Mouse (Mus musculus): ENCODE results near the gene 0610040J01Rik.
A peak's percentile ranks its signal among the peaks of the same experiment; 100 is the strongest.
"Not testable (repeated sequence)": the region's sequence is repeated elsewhere in the genome, so short reads cannot be mapped to it uniquely, and the experiment has no call there.

0610040J01Rik gene

DNA sequence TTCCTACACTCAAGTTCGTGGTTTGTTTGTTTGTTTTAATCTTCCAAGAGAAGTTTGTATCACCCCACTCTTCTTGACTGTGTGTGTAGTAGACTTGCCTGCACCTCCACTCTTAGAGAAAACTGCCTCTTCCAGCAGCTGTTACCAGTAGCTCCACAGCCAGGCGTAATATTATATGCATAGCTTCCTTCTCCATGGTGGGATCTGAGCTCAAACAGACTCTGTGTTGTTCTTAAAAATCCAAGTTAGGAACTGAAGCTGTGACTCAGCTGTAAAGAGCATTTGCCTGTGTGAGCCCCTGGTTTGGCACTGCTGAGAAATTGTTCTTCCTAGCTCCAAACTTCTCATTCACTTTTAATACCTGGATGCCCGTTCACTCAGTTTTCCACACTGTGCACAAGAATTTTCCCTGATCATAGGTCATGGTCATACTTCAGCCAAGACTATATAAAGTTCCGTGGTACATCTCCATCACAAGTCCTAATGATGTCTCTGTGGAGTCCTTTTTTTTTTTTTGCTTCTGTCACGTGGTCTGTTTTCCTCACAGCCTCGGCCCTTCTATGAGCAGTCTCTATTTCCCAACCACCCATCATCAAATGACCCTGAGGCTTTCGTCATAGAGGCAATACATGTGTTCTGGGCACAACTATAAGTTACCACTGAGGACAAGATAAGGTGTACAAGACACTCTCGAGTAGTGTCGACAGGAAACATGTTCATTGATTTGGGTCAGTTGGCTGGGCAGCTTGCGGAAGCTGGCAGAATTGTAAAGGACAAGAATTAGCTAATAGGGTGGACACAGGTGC is 16.4 kb downstream of the 0610040J01Rik start:
- no peak for DNase-seq (ENCODE audit: inconsistent age in 2 of 2, low spot score in 1 of 2)

DNA sequence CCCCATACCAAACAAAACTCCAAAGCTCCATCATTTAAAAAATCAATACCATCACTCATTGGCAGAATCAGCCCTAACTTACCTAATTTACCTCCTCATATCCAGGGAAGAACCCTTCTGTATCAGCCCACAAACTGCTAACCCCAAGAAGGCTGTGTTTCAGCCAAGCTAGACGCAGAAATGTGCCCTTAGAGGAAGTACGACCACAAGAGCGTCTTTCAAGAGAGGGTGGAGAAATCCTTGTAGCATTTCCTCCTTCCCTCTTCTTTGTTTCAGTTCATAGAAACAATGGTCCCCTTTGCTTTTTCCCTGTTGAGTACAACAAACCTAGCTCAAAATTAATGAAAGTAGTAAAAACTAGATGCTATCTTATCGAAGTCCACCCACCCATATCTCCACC is 18.9 kb downstream of the 0610040J01Rik start:
- no peak for DNase-seq (ENCODE audit: inconsistent age in 2 of 2, low spot score in 1 of 2)

DNA sequence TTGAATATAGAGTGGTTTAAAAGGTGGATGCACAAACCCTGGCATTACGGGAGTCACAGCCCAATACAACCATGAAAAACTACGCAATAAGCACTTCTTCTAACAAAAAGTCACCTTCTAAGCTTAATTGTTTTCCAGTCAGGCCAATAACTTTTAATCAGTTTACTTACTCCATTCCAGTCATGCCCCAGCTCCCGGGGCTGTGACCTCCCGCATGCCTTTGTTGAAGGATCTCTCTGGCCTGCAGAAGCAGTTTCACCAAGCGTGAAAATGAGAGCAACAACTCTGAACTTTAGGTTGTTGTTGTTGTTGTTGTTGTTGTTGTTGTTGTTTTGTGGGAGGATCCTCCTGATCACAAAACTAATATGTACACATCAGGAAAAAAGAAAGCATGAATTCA is 21.8 kb downstream of the 0610040J01Rik start:
- DNase-seq (ENCODE audit: inconsistent age in 2 of 2, low spot score in 1 of 2) = no peak

DNA sequence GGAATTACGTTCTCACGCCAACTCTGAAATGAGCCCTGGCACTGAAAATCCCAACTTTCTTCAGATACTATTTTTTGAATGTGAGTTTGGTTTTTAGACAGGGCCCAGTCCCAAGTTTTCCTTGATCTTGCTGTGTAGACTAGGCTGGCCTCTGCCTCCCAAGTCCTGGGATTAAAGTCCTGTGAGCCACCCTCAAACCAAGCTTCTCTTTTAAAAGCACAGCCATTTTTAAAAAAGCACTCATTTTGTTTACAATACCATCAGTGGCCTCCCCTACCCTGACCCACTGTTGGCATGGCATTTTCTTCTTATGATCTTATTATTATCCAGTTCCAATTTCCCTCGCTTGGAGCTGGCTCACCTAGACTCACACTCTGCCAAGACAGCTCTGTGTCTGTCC is 22.3 kb downstream of the 0610040J01Rik start:
- DNase-seq (ENCODE audit: inconsistent age in 2 of 2, low spot score in 1 of 2) = no peak

DNA sequence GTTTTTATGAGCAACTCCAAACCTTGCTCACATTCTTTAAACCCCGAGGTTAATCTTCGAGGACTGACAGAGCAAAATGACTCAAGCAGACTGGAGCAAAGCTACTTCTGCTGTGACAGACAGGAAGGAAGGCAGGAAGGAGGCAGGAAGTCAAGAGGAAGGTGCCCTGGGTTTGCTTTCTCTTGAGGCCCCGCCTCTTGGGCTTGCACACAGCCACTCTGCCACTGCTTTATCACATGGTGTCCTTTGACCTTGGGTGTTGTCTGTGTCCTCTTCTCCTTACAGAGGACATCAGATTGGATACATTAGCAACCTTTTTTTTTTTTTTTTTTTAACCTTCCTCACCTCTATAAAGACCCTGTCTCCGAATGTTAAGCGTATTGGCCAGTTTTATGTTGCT is 25.0 kb downstream of the 0610040J01Rik start:
- no peak for DNase-seq (ENCODE audit: inconsistent age in 2 of 2, low spot score in 1 of 2)

DNA sequence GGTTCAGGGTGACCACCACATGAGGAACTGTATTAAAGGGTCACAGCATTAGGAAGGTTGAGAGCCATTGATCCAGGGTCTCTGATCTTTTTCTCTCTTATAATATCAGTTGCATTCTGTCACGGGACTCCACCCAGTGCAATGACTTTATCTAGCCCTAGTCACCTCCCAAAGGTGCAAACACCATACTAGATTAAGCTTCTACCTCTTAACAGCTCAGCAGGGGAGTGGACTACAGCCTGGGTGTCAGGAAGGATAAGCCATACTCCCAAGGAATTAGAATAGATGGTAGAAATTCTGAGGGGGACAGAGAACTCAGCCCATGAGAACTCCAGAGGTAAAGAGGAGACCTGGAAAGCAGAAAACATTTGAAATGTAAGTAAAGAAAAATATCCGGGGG is 25.7 kb downstream of the 0610040J01Rik start:
- no peak for DNase-seq (ENCODE audit: inconsistent age in 2 of 2, low spot score in 1 of 2)

DNA sequence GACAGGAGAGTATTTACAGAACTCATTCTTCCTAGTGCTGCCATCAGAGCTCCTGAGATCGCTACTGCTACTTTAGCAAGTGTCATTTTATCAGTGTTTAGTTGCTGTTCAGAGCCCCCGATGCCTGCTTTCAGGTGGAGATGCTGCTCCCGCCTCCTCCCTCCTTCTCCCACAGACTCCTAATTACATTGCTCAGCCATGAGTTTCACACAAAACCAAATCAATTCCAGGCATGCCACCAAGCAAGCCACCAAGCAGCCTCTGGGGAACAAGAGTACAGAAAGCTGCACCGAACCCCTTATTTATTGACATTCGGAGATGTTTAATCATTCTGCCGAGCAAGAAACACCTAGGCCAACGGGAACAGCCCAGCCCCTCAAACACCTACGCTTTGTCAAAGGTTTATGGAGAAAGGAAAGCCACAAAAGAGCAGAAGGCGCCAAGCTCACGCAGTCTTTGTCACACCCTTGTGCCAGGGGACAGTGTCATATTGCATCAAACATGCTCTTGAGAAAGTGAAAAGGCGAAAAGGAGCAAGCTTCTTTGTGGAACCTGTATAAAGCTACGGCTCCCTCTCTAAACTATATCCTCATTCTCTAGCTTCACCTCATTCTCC is 27.7 kb downstream of the 0610040J01Rik start:
- no peak for DNase-seq (ENCODE audit: inconsistent age in 2 of 2, low spot score in 1 of 2)

DNA sequence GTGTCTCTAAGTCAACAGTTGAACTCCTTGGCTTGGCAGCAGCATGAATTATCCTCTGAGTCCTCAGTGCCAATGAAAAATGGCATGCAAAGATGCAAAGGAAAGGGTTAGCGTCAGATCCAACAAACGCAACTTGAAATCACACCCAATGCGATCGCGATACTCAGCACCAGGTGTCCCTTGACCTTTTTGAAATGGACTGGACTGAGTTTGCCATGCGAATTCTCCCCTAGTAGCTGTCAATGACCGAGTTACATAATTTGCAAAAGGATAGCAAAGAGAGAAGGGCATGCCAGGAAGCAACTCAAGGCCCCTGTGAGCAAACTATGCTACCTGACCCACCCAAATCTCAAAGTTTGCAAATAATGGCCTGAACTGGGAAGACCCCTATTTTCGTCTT is 34.9 kb downstream of the 0610040J01Rik start:
- DNase-seq (ENCODE audit: inconsistent age in 2 of 2, low spot score in 1 of 2) = no peak

DNA sequence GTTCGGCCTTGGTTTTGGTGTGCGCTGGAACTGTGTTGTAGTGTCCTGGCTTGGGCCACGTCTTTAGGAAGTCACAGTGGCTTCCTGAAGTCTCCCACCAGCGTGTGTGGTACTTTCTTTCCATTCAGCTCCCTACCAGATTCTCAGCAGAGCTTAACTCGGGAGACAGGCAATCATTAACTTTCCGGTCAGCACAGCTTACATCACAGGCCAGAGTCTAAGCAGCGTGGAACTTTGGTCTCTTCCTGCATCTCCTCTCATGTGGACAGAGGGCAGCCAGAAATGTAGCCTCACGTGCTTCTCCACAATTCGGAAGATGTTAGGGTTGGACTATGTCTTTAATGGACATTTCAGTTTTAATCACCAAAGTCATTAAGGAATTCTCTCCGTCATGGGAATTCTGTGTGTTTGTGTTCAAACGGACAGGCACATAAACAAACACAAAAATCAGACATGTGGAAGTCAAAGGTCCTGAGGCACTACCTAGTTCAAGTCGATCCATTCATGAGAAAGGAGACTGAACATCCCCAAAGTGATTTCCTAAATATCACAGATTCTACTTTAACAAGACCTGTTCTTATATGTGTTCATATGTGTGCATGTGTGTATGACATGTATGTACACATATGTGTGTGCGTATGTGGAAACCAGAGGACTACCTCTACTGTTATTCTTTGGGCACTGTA is 35.5 kb downstream of the 0610040J01Rik start:
- no peak for DNase-seq (ENCODE audit: inconsistent age in 2 of 2, low spot score in 1 of 2)

DNA sequence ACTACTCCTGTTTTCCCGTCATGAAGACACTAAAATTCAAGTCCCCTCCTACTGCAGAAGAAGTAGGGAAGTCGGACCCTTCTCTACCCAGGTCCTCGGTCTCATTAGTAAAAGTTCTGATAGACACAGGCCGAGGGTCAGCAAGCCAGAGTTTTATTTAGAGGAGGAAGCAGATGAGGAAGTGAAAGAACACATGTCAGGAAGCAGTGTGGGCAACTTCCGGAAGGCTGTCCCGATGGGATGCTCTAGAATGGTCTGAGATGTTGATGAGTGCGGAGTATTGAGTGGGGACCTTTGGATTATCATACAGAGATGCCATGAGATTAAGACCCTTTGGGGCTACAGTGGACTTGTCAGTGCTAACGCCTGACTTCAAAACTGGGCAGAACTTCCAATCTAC is 46.7 kb downstream of the 0610040J01Rik start:
- no peak for DNase-seq (ENCODE audit: inconsistent age in 2 of 2, low spot score in 1 of 2)

DNA sequence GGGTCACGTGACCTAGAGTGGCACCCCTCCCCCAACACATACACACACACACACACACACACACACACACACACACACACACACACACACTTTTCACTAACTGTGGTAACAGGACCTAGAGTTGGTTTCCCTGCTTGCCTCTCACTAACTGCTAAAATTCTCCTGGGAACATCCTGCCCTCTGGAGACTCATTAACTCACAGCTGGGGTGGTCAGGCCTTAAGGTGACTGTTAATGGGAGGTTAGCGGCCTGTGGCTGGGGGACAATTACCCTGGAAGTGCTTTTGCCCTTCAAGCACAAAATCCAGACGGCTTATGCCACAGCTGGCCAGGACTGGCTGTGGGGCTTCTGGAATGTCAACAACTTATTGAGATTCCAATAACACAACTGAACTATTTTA is 55.3 kb downstream of the 0610040J01Rik start:
- DNase-seq (ENCODE audit: inconsistent age in 2 of 2, low spot score in 1 of 2) = no peak

DNA sequence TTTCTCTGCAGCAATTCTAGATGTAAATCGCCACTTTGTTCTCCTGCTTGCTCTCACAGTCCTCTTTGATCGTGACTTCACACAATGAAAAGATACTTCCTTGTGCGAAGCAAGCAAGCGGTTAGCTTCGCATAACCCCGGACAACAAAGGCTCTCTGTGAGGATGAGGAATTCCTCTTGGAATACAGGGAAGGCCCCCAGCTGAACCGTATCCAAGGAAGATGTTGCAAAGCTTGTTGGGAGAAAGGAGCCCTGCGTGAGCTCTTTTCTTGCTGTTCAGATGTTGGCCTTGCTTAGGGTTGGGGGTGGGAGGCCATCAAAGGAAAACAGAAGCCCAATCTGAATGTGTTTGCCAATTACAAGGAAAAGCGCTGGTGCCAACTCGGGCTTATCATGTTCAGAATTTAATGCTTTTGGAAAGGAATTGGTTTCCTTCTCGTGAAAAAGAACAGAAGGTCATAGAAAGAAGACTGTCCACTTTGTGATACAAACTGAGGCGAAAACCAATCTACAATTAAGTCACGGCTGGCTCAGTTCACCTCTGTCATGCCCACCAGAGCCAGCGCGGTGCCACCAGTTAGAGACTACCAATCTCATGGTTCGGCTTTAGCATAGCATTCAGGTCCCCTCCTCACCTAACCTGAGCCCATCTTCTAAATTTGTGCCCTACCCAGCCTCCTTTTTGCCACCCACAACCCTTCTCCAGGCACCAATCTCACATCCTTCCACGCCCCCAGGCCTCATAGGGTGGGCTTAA is 60.2 kb downstream of the 0610040J01Rik start:
- DNase-seq (ENCODE audit: inconsistent age in 2 of 2, low spot score in 1 of 2) = no peak

DNA sequence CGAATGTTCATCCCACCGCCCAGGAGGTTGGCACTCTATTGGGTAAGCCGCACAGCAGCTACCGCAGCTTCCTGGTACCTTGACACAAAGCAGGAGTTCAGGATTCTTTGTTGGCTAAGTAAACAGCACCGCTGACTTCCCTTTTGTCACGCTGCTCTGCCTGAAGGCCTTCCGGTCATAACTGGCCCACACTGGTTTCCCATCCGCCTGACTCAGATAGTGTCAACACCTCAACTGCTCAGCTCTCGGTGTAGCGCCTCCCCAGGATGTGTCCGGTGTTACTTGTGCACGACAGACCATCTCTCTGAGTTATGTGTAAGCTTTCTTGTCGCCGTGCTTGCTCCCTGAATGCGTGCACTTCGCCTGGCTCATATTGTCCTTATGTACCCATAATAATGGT is 62.7 kb downstream of the 0610040J01Rik start:
- DNase-seq (ENCODE audit: inconsistent age in 2 of 2, low spot score in 1 of 2) = no peak

DNA sequence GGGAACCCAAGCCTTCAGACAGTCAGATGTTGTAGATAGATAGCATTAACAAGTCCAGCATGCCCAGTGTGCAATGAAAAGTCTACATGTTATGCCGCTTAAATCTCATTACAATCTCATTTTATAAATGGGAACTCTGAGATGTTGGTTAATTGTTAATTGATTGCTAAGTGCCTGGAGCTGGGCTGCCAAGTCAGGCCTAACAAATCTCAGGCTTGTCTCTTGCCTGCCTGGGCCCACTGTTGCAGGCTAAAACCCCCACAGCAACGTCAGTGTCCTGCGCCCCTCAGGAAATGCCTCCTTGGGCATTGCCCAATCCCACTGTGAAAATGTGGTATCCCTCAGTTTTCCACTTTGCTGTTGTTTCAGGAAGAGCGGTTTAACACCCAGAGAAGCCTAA is 63.9 kb downstream of the 0610040J01Rik start:
- DNase-seq (ENCODE audit: inconsistent age in 2 of 2, low spot score in 1 of 2) = no peak

DNA sequence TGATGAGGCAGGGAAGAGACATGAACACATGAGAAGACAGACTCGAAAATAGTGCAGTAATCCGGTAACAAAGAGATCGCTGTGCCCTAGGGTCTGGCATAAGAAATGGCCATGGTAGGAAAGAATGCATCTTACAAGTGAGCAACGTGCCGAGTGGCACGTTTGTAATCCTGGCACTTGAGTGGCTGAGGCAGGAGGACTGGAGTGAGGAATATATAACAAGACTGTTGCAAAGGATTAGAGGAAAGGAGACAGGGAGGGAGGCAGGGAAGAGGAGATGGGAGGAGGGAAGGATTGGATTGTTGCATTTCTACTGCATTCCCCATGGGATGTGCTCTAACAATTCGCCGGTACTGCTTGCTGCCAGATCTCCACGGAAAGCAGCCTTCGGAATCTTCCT is 66.9 kb downstream of the 0610040J01Rik start:
- no peak for DNase-seq (ENCODE audit: inconsistent age in 2 of 2, low spot score in 1 of 2)

DNA sequence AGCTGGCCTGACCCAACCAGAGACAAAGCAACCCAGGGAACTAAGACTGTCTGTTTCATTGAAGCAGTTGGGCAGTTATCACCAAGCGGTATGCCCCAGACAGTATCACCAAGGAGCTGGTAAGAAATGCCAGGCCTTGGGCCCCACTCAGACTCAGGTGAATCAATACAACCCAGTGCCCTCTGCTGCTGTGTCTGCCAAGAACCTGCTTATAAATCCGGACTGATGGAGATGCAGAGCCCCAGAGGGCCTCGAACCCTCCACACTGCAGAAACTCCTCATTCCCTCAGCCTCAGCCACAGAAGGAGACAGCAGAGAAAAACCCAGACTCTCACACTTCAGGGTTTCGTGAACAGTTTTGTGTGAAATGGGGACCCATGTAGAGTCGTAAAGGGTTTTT is 74.1 kb downstream of the 0610040J01Rik start:
- no peak for DNase-seq (ENCODE audit: inconsistent age in 2 of 2, low spot score in 1 of 2)

DNA sequence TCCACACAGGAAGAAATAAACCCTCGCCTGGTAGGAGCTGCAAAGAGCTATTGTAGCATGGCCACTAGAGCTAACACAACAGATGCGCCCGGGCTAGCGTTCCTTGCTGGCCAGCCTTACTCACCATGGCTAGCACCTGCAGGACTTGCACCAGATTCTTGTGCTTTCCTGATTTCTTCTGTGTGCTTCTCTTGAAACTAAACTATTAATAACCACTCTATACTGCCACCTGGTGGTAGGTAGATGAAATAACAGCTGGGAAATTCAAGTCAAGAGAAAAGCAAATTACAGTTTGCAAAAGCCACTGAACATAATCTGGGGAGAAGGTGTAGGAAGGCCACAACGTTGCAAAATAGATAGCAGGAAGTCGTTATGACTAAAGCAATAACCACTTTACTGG is 74.5 kb downstream of the 0610040J01Rik start:
- peak in 1 of 2 experiments; percentile 65 for DNase-seq (ENCODE audit: inconsistent age in 2 of 2, low spot score in 1 of 2)

DNA sequence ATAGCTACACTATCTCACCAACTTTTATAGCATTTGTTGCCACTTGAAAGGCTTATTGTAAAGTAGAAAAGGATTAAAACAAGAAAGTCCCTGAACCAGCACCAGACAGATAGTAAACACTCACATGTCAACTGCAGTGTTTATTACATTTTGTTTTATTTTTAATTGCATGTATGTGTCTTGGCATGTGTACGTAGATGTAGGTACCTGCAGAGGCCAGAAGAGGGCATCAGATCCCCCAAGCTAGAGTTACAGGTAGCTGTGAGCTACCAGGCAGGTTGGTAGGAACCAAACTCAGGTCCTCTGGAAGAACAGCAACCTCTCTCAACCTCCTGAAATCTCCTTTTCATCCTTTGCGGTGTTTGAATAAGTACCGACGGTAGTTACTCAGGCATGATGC is 74.9 kb downstream of the 0610040J01Rik start:
- DNase-seq (ENCODE audit: inconsistent age in 2 of 2, low spot score in 1 of 2) = peak in 1 of 2 experiments; percentile 46

DNA sequence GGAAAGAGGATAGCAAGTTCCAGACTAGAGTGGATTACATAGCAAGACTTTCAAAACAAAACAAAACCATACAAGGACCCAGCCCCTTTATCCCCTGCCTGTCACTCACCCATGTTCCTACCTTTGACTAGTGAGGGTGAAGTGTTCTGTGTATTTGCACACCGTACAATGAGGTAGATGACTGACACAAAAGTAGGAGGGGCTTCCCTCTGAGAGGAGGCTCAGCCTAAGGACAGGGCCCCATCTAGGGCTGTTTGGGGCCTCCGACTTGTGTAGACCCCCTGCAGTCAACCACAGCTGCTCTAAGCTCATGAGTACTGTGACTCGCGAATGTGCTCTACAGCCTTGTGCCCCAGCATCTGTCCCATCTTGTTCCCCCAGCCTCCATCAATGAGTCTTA is 79.1 kb downstream of the 0610040J01Rik start:
- DNase-seq (ENCODE audit: inconsistent age in 2 of 2, low spot score in 1 of 2) = no peak

DNA sequence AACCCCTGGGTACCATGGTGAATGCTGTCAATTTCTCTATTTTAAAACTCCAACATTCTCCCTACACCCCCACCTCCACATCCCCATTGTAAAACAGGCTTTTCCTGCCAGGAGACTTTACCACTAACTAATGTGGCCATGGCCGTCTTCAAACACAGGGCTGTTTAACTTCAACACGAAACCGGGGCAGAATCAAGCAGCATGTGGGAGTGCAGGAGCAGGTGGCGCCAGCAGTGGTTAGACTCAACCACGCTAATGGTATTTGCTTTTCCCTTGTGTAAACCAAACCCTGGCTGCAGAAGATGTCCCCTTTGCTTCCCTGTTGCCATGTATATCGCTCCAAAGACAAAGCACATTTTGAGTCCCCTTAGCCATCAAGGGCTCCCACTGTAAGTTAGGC is 79.7 kb downstream of the 0610040J01Rik start:
- no peak for DNase-seq (ENCODE audit: inconsistent age in 2 of 2, low spot score in 1 of 2)

DNA sequence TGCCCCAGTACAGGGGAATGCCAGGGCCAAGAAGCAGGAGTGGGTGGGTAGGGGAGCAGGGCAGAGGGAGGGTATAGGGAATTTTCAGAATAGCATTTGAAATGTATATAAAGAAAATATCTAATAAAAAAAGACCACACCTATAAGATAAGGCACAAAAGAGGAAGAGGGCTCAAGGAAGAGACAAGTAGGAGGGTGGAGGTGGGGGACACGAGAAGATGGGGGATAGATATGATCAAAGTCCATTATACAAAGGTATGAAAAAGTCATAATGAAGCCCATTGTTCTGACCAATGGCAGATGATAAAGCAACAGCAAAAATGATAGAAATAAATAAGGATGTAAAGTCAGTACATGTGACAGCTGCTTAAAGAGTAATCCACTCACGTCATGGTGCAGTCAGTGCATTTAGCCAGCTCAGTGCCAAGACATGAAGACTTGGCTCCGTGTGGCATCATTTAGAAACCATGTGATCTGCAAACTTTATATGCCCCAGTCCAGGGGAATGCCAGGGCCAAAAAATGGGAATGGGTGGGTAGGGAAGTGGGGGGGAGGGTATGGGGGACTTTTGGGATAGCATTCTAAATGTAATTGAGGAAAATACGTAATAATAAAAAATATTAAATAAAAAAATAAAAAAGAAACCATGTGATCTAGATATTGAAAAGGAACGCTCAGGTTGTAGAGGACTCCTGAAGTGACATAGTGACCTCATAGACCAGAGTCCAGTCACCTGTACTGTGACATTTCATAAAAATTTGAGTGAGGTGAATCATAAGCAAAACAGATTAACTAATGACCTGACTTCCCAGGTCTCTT is 85.0 kb downstream of the 0610040J01Rik start:
- not testable (repeated sequence) for DNase-seq (ENCODE audit: inconsistent age in 2 of 2, low spot score in 1 of 2)
